Mouse (Mus musculus) induced T-regulatory cell, adult 2 months (primary cell): Measurements from ENCODE around the gene S1pr5.
A peak's percentile ranks its signal among the peaks of the same experiment; 100 is the strongest.
"Not testable (repeated sequence)": the region's sequence is repeated elsewhere in the genome, so short reads cannot be mapped to it uniquely, and the experiment has no call there.

Experiments
- DNase-seq: peaks from one replicate; pipeline ENCODE4 v3.0.0-alpha.2; 2012; ENCODE audit warnings: low read depth

Gene S1pr5

DNA sequence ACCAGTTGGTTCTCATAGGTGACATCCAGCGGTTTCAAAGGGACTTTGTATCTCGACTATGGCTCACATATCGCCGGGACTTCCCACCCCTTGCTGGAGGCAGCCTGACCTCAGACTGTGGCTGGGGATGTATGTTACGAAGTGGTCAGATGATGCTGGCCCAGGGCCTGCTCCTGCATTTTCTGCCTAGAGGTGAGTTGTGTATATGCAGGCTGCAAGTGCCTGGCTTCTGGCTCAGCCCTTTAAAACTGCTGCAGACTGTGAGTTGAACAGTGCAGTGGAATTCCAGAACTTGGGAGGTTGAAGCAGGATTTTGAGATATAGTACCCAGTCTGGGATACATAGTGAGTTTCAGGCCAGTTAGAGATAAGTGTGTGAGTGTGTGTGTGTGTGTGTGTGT is 18.6 kb upstream of the S1pr5 start:
- DNase-seq: no peak

DNA sequence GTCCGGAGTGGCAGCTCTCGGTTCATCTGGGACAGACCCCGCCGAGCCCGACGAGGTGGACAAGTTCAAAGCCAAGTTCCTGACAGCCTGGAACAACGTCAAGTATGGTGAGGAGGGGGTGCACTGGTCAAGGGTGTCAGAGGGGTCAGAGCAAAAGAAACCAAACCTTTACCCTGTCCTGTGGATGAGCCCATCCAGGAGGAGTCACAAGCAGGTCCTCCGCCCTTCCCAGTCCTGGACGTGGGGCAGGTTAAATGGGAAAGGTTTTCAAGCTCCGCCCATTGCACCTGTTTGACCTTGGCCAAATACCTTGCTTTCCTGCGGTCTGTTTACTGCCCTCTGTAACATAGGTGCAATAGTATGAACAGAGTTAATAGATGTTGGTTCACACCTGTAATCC is 17.4 kb upstream of the S1pr5 start:
- DNase-seq: peak; percentile 33

- DNase-seq: peak; percentile 96
These were observed 16.8 kb upstream of the S1pr5 start, which contains the start of gene Atg4d for GRCm38 (mm10) chr9:21265000-21265561. Gene Atg4d (plus strand): TSS chr9:21265293.

DNA sequence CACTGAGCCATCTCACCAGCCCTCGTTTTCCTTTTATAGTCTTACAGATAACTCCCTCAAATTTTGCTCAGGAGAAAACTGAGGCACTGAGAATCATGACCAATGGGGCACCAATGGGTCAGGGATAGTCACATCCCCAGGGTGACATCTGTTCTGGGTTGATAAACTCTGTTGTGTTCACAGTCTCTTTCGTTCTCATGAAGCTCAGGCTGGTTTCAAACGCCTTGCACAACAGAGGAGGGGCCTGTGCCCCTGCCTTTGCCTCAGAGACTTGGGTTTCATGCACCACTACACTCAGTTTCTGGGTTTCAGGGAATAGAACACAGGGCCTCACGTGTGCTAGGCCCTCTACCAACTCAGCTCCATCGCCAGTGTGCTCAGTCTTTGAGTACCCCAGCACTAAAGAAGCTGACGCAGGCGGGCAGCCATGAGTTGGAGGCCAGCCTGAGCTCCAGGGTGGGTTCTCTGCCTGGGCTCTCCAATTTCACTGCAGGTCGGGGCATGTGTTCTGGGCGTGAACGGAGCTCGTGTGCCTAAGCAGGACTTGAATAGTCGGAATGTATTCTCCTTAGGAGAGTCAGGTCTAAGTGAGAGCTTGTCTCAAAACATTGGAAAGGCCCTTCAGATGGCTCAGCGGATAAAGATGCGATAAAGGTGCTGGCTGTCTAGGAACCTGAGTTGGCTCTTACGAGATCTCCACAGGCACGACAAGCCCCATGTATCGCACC is 16.2 kb upstream of the S1pr5 start:
- no peak for DNase-seq

DNA sequence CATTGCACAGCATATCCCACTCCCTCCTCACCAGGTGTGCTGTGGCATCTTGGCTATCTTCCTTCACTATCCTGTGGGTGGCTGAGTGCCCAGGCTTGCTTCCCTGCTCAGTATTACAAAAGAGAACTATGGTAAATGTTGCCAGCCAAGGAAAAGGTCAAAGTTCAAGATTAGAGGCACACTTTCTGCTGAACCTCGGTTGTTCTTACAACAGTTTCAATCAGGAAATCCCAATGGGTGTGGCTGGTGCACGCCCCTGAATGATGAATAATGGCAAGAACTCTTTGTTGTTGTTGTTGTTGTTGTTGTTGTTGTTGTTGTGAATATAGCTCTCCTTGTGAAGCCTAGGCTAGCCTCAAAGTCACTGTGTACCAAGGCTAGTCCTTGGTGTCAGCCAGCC is 13.6 kb upstream of the S1pr5 start:
- DNase-seq: peak; percentile 66

DNA sequence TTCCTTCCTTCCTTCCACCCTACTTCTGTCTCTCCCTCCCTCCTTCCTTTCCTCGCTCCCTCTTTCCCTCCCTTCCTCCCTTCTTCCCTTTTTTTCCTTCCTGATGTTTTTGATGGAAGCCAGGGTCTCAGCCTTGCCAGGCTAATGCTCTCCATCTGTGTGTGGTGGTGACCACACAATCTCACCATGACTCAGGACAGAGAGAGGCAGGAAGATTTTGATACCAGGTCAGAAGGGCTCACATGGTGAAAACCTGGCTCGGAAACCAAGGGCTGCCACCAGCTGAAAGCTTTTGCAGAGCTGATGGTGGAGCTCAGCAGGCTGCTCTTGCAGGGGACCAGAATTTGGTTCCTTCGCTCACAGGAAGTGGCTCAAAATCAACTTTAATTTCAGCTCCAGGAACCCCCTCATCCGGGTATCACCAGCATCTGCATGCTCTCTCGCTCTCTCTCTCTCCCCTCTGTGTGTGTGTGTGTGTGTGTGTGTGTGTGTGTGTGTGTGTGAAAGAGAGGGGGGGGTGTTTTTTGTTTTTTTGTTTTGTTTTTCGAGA is 12.3 kb upstream of the S1pr5 start:
- peak; percentile 61 for DNase-seq

DNA sequence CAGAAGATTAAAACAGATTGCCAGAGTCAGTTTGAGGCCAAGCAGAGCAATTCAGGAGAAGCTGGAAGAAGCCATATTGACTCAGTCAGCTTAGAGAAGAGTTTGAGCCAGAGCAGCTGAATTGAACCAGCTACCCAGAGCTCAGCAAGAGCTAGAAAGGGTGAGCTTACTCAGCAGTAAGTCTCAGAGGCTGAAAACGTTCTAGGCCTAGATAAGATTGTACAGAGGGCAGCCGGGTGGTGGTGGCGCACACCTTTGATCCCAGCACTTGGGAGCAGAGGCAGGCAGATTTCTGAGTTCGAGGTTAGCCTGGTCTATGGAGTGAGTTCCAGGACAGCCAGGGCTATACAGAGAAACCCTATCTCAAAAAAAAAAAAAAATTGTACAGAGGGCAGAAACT is 8.1 kb upstream of the S1pr5 start:
- DNase-seq: not testable (repeated sequence)

- no peak for DNase-seq
These were observed 6.4 kb upstream of the S1pr5 start for GRCm38 (mm10) chr9:21254690-21255089.

DNA sequence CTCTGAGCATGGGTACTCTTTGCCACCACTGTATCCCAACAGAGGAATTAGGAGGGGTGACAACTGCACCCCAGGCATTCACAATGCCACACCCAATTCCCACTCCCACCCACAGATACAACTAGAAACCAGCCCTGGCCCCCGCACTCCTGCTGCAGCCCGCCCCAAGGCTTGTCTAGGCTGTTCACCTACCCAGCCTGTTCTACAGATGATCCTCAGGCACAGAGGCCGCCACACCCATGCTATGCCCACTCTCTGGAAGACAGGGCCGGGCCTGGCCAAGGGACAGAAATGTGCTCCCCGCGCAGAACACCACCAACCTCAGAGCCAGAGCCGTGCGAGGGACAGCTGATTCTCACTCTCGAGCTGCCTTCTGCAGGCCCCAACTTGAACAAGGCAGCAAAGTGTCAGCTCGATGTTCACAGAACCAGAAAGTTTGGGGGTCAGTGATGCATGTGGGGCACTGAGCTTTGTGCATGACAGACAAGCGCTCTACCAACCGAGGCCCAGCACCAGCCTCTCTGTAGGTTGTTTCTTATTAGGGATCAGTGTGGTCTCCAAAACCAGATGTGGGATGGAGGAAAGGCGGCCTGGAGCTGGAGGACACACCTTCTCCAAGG is 3.0 kb upstream of the S1pr5 start:
- no peak for DNase-seq

DNA sequence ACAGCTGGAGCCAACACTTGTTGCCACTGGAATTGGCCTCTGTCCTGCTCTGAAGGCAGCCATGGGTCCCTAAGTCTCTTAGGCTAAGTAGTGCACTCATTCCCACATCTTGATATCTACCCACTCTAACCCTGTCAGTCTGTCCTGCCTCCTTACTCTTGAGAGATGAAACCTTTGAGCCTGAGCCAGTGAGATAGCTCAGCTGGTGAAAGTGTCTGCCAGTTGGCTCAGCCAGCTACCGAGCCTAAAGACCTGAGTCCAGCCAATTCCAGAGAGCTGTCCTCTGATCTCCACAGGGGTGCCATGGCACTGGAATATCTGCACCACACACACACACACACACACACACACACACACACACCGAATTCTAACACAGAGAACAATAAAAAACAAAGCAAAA is 2.3 kb upstream of the S1pr5 start:
- no peak for DNase-seq

DNA sequence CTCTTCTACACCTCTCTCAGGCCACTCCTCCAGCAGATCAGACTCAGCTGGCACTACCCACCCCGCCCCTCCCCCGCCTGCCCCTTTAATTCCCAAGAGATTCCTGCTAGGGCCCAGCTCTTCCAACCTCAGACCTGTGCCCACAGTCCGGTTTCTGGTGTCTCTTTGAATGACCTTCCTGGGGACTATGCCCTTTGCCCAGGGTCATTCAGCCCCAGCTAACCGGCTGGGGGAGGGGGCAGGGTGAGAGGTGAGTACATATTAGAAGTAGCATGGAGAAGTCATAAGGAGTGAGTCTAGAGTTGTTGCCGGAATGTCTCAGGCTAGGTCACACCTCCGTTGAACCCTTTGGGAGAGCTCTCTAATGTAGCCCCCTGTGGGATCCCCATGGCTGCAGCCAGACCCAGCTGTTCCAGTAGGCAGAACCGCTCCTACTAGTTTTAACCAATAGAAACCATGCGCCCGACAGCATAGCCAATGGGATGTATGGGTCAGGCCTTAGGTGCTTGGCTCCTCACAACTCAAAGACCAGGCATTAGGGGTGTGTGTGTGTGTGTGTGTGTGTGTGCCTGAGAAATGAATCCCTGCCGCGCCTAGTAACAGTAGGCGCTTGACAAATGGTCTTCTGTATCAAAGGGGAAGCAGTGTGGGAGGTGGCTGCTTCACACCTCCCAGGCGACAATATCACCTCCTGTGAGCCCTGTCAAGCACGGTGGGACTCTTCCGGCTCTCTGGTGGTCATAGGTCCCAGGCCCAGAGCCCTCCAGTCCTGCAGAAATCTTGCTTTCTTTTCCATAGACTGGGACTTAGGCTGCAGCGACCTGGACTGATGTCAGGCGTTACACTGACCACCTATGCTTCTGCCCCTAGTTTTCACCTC is 1.6 kb upstream of the S1pr5 start:
- DNase-seq: no peak

DNA sequence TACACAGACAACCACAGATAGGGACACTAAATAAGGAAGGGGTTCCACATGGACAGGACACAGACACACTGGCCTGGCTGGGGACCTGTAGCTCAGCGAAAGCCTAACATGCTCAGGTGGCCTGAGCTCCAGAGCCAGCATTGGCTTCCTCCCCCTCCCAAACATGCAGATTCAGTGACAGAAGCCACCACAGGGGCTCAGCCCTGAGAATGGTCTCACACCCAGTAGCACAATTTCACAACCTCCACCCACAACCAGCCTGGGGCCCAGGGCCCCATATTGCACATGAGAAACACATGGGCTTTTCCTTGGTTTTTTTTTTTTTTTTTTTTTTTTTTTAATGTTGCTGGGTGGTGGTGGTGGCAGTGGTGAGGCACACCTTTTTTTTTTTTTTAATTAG is 1.9 kb downstream of the S1pr5 start:
- DNase-seq: no peak

DNA sequence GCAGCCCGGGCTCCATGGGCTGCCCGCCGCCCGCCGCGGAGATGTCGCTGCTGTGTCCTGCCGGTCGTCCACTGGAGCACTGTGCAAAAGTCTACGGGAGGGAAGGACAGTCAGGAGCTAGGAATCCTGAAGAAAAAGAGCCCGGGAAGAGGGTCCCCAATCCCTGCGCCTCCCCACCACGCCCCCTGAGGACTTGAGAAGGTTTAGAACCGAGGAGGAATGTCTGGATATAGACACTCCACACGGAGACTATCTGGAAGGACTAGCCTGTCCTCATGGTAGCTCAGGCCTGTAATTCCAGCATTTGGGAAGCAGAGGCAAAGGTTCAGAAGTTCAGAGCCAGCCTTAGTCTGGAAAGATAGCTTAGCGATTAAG is 3.1 kb downstream of the S1pr5 start:
- peak; percentile 19 for DNase-seq

GRCm38 (mm10) chr9:21244428-21245112 is 3.7 kb downstream of the S1pr5 start:
- DNase-seq: peak; percentile 53

GRCm38 (mm10) chr9:21243826-21244427 is 4.3 kb downstream of the S1pr5 start:
- peak; percentile 32 for DNase-seq

- DNase-seq: peak; percentile 97
These were observed 6.9 kb downstream of the S1pr5 start for GRCm38 (mm10) chr9:21241343-21241742.

- DNase-seq: no peak
These were observed 8.8 kb downstream of the S1pr5 start for GRCm38 (mm10) chr9:21239465-21239848.

DNA sequence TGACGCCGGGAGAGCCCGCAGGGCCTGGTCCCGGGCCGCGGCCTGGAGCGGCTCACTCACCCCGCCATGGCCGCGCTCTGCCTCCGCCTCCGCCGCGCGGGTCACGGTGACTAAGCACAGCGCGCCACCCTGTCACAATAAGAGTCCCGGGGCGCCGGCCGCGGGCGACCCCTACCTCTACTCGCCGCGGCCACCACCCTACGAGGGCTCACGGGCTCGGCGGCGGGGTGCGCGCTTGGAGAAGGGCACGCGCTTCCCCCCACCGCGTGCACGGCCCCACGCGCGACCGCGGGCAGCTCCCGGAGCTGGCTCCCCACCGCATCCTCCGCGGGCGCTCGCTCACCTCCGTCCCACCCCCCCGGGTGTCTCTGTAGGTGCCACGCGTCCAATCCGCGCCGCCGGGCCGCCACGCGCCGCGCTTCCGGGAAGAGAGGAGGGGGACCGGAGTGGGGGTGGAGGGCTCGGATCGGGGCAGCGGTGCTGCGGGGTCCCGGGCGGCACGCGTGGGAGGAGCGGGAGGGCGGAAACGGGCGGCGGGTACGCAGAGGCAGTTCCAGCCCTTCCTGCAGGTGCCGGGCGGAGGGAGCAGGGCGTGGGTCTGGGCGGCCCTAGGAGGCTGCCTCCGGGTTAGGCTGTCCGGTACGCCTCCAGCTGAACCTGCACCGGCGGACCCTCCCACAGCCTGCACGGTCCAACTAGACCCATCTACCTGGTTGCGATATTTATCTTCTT is 9.3 kb downstream of the S1pr5 start, which contains the start of gene Keap1:
TSS of gene Keap1 (minus strand) at position 629 of the 732 bp plus-strand sequence.
- peak; percentile 89 for DNase-seq

GRCm38 (mm10) chr9:21238004-21238732 is 10.1 kb downstream of the S1pr5 start:
- DNase-seq: peak; percentile 50
